Mouse (Mus musculus) heart, adult 2 months (tissue): ENCODE measurements around the gene Pogk.

Source experiments
- CTCF ChIP-seq: fragments of 200-600 bp; IDR thresholded peaks from 2 replicates; pipeline ENCODE4 v1.8.1; 2022; ENCODE audit warnings: antibody characterized with exemption, mild to moderate bottlenecking, moderate library complexity
- EP300 ChIP-seq: fragments of 200-500 bp; IDR thresholded peaks from 2 replicates; pipeline ENCODE4 v1.6.1; 2011; ENCODE audit warnings: low read depth, low read length, control low read depth; ENCODE audit not compliant: insufficient read depth
- POLR2A ChIP-seq: fragments of 200-500 bp; IDR thresholded peaks from 2 replicates; pipeline ENCODE4 v1.6.1; 2011; ENCODE audit warnings: mild to moderate bottlenecking, low read depth, low read length, control low read depth; ENCODE audit not compliant: insufficient read depth

- TF ChIP-seq CTCF (no peak), POLR2A (no peak), EP300 (no peak)
Observed at GRCm38 (mm10) chr1:166395661-166396060, 14.0 kb downstream of the Pogk start.
